Mouse (Mus musculus): ENCODE measurements around the gene Otx2.
"Not testable (repeated sequence)": the region's sequence is repeated elsewhere in the genome, so short reads cannot be mapped to it uniquely, and the experiment has no call there.

Gene Otx2

GRCm38 (mm10) chr14:48653676-48654510, 19.7 kb downstream of the Otx2 start:
- DNase-seq, result no peak

- DNase-seq, result no peak
Observed at GRCm38 (mm10) chr14:48653081-48653480, 20.5 kb downstream of the Otx2 start.

DNA sequence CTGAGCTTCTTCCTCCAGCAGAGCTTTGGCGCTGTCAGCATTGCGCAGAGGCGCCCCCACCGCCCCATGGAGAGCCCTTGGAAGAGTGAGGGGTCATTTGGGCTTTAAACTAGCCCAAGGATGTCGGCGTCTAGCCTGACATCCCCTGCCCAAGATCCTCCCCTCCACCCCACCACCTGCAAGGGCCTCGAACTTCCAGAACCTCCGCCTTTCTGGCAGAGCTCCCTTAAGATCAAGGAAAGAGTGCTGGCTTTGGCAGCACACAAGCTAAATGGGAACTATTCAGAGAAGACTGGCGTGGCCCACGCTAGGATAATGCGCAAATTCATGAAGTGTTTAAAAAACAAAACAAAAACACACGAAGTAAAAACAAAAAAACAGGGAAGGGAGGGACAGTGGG, 21.4 kb downstream of the Otx2 start:
- DNase-seq, result no peak

DNA sequence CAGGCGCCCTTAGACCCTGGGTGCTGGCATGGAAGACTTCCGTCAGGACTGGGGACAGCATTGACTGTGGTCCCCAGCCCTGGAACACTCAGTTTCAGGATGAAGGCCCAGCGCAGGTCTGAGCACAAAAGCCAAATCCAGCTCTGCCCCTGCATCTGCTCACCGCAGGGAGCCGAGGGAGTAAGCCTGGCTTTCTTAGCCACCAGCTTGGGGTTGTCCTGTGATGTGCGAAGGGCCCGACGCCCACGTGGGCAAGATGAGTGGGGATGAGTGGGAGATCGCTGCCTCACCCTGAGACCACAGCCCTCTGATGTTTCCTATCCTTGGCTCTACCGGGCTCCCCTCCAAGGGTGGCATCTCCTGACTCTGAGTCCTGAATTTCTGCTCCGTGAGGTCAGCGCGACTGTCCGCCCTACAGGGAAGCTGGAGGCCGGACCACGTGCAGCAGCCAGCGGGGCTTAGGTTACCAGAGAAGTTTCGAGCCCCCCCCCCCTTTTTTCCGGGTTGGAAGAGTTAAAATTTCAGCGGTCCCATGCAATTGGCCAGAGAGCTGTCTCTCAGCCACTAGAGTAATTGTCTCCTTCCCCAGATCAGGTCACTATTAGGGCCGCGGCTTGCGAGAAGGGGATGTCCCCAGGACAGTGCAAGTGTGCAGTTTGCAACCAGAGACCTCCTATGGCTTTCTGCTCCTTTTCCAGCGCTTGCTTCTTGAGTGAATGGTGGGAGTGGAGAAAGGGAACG, 22.0 kb downstream of the Otx2 start:
- no peak for DNase-seq

- DNase-seq, result no peak
Observed at GRCm38 (mm10) chr14:48641462-48642395, 31.9 kb downstream of the Otx2 start.

GRCm38 (mm10) chr14:48633141-48633540, 40.5 kb downstream of the Otx2 start:
- no peak for DNase-seq

DNA sequence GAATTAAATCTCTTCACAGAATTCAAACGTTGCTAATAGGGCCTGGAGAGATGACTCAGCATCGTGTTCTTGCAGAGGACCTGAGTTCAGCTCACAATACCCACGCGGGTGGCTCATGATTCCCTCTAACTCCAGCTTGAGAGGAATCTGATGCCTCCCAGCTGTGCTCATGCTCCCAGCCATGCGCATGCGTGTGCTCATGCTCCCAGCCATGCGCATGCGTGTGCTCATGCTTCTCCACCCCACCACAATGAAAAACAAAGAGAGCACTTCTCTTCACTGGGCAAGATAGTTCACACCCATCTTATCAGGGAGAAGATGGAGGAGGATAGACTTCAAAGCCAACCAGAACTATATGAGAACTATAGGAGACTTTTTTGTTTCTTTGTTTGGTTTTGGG, 41.3 kb downstream of the Otx2 start:
- no peak for DNase-seq

DNA sequence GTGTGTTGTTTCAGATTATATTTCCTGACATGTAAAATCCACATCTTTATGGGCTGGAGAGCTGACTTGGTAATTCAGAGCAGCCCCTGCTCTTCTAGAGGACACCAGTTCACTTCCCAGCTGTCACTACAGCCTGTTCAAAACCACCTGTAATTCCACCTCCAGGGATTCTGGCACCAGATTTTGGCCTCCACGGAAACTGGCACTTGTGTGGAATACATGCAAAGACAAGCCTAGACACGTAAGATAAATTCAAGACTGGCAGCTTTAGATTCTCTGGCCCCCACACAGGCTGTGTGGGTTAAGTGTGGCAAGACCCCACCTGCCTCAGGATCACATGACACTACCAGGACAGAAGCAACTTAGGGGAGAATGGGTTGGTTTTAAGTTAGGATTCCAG, 42.1 kb downstream of the Otx2 start:
- no peak for DNase-seq

DNA sequence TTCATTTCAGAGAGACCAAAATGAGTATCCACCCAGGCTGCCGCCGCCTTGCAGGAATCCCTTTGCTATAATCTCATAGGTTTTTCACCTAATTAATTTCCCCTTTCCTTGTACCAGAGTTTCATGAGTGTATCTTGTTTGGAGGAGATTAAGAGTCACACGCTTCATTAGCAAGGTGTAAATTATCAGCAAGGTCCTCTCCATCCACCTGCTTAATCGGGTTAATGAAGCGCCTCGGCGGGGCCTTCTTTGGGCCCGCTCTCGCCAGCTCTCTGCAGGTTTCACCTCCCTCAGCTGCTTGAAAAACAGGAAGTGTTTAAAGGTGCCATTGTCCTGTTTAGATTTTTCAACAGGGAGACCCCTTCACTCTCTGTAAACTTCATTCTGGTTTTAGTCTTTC, 44.2 kb downstream of the Otx2 start:
- DNase-seq, result no peak

- no peak for DNase-seq
Observed at GRCm38 (mm10) chr14:48626271-48626670, 47.3 kb downstream of the Otx2 start.

GRCm38 (mm10) chr14:48625331-48625694, 48.3 kb downstream of the Otx2 start:
- no peak for DNase-seq

DNA sequence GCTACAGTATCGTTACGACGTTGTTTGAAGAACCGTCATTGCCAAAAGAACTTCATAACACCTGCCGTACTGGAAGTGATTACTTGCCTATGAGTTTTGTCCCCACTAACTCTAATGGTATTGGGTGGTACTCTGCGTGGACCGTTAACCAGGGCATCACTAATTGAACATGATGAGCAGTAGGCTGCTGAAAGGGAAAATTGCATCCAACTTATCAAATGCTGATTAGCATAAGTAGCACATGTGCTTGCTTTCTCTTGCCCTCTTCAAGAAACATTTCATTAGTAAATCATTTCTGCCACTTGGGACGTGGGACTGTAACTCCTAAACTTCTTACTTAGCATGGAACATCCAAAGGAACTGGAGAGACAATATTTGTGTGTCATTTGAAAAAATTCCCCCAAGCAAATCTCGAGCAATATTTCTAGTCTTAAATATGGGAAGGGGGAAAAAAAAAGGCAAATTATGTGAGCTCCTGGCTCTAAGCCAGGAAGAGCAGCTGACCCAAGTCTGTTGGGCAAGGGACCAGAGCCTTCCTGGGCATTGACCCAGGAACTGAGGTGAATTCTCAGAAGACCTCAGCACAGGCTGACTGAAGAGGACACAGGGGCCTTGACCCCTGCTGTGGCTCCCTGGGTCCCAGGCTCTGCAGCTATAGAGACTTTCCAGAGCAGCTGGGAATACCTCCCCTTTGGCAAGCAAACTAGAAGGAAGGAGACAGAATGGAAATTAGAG, 48.9 kb downstream of the Otx2 start:
- DNase-seq, result peak; percentile 64 to 78

GRCm38 (mm10) chr14:48622726-48623125, 50.9 kb downstream of the Otx2 start:
- DNase-seq, result not testable (repeated sequence)

- no peak for DNase-seq
Observed at GRCm38 (mm10) chr14:48616361-48616760, 57.3 kb downstream of the Otx2 start.

DNA sequence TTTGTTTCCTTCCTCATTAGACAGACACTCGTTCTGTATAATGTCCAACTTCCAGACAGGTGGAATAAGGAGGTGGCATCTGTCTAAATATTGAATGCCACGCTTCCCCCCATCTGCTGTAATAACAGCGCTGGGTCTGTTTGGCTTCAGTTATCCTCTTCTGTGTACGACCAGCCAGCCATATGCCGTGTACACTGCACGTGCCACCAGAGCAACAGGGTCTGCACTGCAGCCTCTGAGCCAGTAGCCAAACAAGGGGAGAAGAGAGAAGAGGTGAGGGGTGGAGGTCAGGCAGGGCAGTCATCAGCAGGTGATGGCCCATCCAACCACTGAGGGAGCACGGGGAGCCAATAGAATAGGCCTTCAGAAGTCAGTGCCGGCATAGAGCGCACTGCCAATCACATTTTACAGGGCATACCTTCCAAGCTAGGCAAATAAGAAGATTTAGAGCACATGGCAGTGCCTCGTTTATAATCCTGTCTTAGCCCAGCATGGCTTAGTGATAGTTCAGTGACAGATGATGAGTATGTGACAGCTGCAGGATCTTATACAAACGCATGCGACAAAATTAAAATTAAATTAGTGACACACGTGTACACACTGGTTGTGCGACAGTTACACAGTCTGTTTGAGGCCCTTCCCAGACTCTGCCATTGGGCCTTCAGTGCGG, 64.8 kb downstream of the Otx2 start:
- no peak for DNase-seq

Measured in kidney, postnatal 36 days (tissue).